Mouse (Mus musculus): ENCODE measurements at regions not wholly inside any gene's neighbourhood (a gene's known extent, or its start where the extent isn't known, plus 50 kb on each side); places are given as distances from the start of the nearest gene placed in this dataset.
"Not testable (repeated sequence)": the region's sequence is repeated elsewhere in the genome, so short reads cannot be mapped to it uniquely, and the experiment has no call there.

DNA sequence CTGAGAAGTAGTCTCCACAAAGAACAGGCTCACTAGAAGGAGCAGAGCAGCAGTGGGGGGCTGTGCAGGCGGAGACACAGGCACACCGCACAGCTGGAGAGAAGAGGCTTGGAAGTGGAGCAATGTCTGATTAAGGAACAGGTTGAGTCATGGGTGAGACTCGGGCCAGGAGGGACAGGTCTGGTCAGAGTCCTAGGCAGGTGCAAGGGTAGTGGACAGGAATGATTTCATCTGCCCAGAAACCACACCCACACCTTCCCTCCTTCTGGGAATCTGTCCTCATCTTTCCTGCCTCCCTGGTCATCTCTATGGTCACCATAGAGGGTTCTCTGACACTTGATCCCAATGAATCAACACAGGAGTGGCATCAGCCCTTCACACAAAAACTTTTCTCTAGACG is 983.8 kb downstream of the 4930447A16Rik start:
- no peak for DNase-seq (ENCODE audit: low spot score in 2 of 2)

- no peak for DNase-seq (ENCODE audit: low spot score in 2 of 2)
These were observed 985.1 kb downstream of the 4930447A16Rik start for GRCm38 (mm10) chr15:38410462-38410861.

DNA sequence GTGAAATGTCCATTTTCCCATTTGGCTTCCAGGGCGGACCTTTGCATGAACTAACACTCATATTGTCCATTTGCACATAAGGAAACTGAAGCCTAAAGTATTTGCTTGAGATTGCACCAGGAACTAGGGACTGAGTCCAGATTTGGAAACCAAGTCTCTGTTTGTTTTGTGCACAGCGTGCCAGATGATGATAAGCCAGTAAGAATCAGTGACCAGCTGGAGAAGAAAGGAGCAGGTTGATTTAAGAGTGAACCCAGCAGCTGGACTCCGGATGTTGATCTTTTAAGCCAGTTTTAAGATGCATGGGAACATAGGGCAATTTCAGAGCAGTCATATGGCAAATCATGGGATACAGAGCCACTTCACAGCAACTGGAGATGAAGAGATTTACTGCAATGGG is 987.1 kb downstream of the 4930447A16Rik start:
- DNase-seq (ENCODE audit: low spot score in 2 of 2): peak in 1 of 2 experiments; percentile 30

DNA sequence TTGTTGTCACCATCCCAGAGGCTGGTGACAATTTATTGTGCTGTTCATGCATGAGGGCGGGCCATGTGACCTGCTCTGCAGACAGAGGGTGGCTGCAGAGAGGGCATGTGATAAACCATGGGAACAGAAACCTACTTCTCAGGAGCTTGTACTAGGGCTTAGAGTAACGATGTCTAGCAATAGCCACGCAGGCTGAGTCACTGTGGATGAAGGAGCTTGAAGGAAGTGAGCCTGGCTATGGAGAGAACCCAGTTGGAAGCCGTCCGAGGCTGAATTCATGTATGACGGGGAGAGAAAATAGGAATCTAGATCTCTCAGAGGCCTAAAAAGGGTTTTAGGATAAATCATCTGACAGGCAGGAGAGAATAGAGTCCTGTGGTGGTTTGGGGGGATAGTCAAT is 988.0 kb downstream of the 4930447A16Rik start:
- DNase-seq (ENCODE audit: low spot score in 2 of 2): peak in 1 of 2 experiments; percentile 15

DNA sequence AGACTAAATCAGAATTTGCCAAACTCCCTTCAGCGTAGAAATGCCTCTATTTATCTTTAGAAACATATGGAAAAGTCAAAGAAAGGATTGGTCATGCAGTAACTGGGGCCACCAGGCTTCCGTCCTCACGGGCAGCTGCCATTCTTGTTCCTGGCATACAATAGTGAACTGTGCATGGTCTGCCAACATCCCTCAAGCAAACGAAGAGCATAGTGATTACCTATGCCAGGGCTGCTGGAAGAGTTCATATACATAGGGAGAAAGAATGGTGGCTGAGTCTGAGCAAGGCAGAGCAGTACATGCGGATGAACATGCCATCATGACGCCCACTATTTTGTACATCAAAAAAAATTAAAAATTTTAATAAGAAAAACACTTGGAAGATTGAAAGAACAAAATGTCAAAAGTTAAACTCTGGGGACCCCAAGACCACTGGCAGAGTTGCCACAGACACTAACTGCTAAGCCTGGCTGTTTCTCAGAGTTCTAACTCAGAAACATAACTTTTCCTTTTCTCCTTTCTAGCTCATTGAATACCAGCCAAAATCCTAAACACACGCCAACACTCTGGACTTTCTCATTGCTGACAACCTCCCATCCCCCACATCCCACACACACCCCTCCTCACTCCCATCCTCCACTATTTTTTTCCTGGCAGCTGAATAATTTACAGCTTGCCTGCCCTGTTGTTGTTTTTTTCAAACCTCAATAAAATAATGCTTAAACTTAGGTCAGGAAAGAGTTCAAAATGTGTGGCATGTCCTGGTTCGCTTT is 989.1 kb downstream of the 4930447A16Rik start:
- peak in 1 of 2 experiments; percentile 31 for DNase-seq (ENCODE audit: low spot score in 2 of 2)

DNA sequence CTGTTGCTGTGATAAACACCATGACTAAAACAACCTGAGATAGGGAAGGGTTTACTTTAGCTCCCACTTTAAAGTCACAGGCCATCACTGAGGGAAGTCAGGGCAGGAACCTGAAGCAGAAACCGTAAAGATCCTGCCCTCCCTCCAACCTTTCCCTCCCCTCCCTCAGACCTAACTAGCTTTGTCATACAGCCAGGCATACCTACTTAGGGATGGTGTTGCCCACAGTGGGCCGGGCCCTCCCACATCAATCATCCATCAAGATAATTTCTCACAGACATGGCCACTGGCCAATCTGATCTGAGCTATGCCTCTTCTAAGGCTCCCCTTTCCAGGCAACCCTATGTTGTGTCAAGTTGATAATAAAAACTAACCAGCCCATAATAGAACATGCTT is 989.7 kb downstream of the 4930447A16Rik start:
- peak in 1 of 2 experiments; percentile 27 for DNase-seq (ENCODE audit: low spot score in 2 of 2)

DNA sequence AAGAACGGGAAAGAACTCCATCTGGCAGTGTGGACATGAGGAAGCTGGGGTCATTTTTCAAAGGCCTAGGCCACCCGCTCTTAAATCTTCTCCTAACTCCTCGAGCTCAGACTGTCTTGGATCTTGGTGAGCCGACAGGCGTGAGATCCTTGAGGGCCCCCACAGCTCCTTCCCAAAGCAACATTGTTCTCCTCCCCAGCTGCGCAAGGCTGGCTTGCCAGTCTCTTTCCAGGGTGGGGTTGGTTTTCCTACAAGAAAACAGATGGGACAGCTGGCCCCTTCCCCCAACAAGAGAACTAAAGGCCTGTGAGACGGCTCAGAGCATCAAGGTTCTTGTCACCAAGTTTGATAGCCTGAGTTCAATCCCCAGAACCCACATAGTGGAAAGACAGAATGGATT is 994.3 kb downstream of the 4930447A16Rik start:
- no peak for DNase-seq (ENCODE audit: low spot score in 2 of 2)

- no peak for DNase-seq (ENCODE audit: low spot score in 2 of 2)
These were observed 995.4 kb downstream of the 4930447A16Rik start for GRCm38 (mm10) chr15:38420784-38421183.

GRCm38 (mm10) chr15:38422741-38423140 is 997.4 kb downstream of the 4930447A16Rik start:
- no peak for DNase-seq (ENCODE audit: low spot score in 2 of 2)

- no peak for DNase-seq (ENCODE audit: low spot score in 2 of 2)
These were observed 1000.2 kb downstream of the 4930447A16Rik start for GRCm38 (mm10) chr15:38425506-38425905.

GRCm38 (mm10) chr15:38427966-38428365 is 1002.6 kb downstream of the 4930447A16Rik start:
- no peak for DNase-seq (ENCODE audit: low spot score in 2 of 2)

DNA sequence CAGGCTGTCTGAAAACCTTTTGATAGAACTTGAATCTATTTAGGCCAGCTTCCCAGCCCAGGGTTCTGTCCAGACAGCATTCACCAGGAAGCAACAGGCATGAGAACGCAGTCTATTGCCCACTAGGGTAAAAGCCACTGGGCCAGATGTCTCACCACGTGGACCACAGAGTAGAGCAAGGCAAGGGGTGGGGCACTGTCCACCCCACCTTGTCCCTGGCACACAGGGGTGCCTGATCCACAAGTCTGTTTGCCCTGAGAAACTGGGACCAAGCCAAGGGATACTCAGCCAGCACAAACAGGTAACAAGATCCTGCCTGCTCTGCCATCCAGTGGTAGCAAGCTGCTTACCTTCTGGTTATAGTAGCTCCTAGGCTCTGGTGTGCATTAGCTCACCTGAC is 1006.3 kb downstream of the 4930447A16Rik start:
- DNase-seq (ENCODE audit: low spot score in 2 of 2): no peak

DNA sequence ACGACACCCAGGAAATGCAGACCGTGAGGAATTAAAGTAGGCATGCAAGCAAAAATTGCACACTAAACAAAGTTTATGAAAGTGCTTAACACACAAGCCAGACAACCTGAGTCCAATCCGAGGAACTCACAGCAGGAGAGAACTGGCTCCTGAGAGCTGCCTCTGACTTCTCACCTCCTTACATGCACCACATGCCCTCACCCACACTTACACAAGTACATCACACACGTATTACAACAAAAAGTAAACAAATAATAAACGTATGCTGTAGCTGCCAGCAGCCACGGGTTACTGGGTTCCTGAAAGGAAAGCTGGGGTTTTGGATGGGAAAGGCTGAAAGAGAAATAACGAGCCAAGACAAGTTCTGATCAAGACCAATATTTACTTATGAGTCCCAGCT is 1008.0 kb downstream of the 4930447A16Rik start:
- DNase-seq (ENCODE audit: low spot score in 2 of 2): no peak

GRCm38 (mm10) chr15:38434239-38434638 is 1008.9 kb downstream of the 4930447A16Rik start:
- not testable (repeated sequence) for DNase-seq (ENCODE audit: low spot score in 2 of 2)

Data from spleen, postnatal 4 days (tissue).